Mouse (Mus musculus): ENCODE measurements at regions not wholly inside any gene's neighbourhood (a gene's known extent, or its start where the extent isn't known, plus 50 kb on each side); places are given as distances from the start of the nearest gene placed in this dataset.
A peak's percentile ranks its signal among the peaks of the same experiment; 100 is the strongest.
"Not testable (repeated sequence)": the region's sequence is repeated elsewhere in the genome, so short reads cannot be mapped to it uniquely, and the experiment has no call there.

- DNase-seq (ENCODE audit: low spot score) = no peak
- Histone ChIP-seq H3K27ac (ENCODE audit: low read depth, low read length) (no peak overlapping the region), H3K4me1 (replicated peaks; ENCODE audit: control insufficient read depth, insufficient read depth, low read length) (no peaks in the 10 kb centered on the region), H3K4me2 (ENCODE audit: low read depth, low read length, severe bottlenecking) (no peak overlapping the region), H3K27me3 (ENCODE audit: control insufficient read depth, insufficient read depth, low read length) (no peaks in the 10 kb centered on the region), H3K9me3 (ENCODE audit: control insufficient read depth, low read length) (no peaks in the 10 kb centered on the region), H3K9ac (ENCODE audit: low read length) (no peak overlapping the region), H3K36me3 (ENCODE audit: control insufficient read depth, insufficient read depth, low read length) (no peaks in the 10 kb centered on the region), H3K4me3 (ENCODE audit: low read depth, low read length) (no peak overlapping the region)
- WGBS = 72% methylated on average over 2 of the region's 2 CpGs
- ATAC-seq (replicated peaks; ENCODE audit: low FRiP score) = no peak
Observed at GRCm38 (mm10) chr11:22573166-22573565, 61.3 kb downstream of the Tmem17 start.

- ATAC-seq (replicated peaks; ENCODE audit: low FRiP score) (no peak), DNase-seq (ENCODE audit: low spot score) (no peak)
- Histone ChIP-seq H3K27ac (ENCODE audit: low read depth, low read length) (no peak overlapping the region), H3K9ac (ENCODE audit: low read length) (no peak overlapping the region), H3K27me3 (ENCODE audit: control insufficient read depth, insufficient read depth, low read length) (no peaks in the 10 kb centered on the region), H3K36me3 (ENCODE audit: control insufficient read depth, insufficient read depth, low read length) (no peaks in the 10 kb centered on the region), H3K4me2 (ENCODE audit: low read depth, low read length, severe bottlenecking) (no peak overlapping the region), H3K4me3 (ENCODE audit: low read depth, low read length) (no peak overlapping the region), H3K4me1 (replicated peaks; ENCODE audit: control insufficient read depth, insufficient read depth, low read length) (no peaks in the 10 kb centered on the region), H3K9me3 (ENCODE audit: control insufficient read depth, low read length) (no peaks in the 10 kb centered on the region)
- WGBS = 89% methylated on average over 3 of the region's 3 CpGs
Observed at GRCm38 (mm10) chr11:22573802-22574201, 61.9 kb downstream of the Tmem17 start.

- DNase-seq (ENCODE audit: low spot score) (no peak), ATAC-seq (replicated peaks; ENCODE audit: low FRiP score) (no peak)
- Histone ChIP-seq H3K9me3 (ENCODE audit: control insufficient read depth, low read length) (no peaks in the 10 kb centered on the region), H3K27ac (ENCODE audit: low read depth, low read length) (no peak overlapping the region), H3K4me3 (ENCODE audit: low read depth, low read length) (no peak overlapping the region), H3K4me1 (replicated peaks; ENCODE audit: control insufficient read depth, insufficient read depth, low read length) (no peaks in the 10 kb centered on the region), H3K27me3 (ENCODE audit: control insufficient read depth, insufficient read depth, low read length) (no peaks in the 10 kb centered on the region), H3K9ac (ENCODE audit: low read length) (no peak overlapping the region), H3K36me3 (ENCODE audit: control insufficient read depth, insufficient read depth, low read length) (no peaks in the 10 kb centered on the region), H3K4me2 (ENCODE audit: low read depth, low read length, severe bottlenecking) (no peak overlapping the region)
- 98% methylated on average over 2 of the region's 2 CpGs for WGBS
Observed at GRCm38 (mm10) chr11:22574506-22574905, 62.6 kb downstream of the Tmem17 start.

GRCm38 (mm10) chr11:22584100-22584487 is 72.2 kb downstream of the Tmem17 start:
- no peak overlapping the region; the same call in 1 of the 2 replicates for H3K27ac ChIP-seq (ENCODE audit: low read depth, low read length)
- ATAC-seq (replicated peaks; ENCODE audit: low FRiP score) (peak; percentile 67), DNase-seq (ENCODE audit: low spot score) (no peak)
- no peak overlapping the region for H3K4me3 ChIP-seq (ENCODE audit: low read depth, low read length)
- no peaks in the 10 kb centered on the region for H3K27me3 ChIP-seq (ENCODE audit: control insufficient read depth, insufficient read depth, low read length)
- no peaks in the 10 kb centered on the region for H3K9me3 ChIP-seq (ENCODE audit: control insufficient read depth, low read length)
- no peaks in the 10 kb centered on the region for H3K36me3 ChIP-seq (ENCODE audit: control insufficient read depth, insufficient read depth, low read length)
- WGBS = 40% methylated on average over 5 of the region's 5 CpGs
- no peak overlapping the region for H3K9ac ChIP-seq (ENCODE audit: low read length)
- H3K4me1 ChIP-seq (replicated peaks; ENCODE audit: control insufficient read depth, insufficient read depth, low read length) = peaks cover 7% of the 10 kb centered on the region; the same call in 1 of the 2 replicates
- no peak overlapping the region; the same call in 1 of the 2 replicates for H3K4me2 ChIP-seq (ENCODE audit: low read depth, low read length, severe bottlenecking)

- peak overlapping the region; percentile 41 for H3K4me2 ChIP-seq (ENCODE audit: low read depth, low read length, severe bottlenecking)
- peak overlapping the region; percentile 2; the same call in 1 of the 2 replicates for H3K27ac ChIP-seq (ENCODE audit: low read depth, low read length)
- no peaks in the 10 kb centered on the region for H3K36me3 ChIP-seq (ENCODE audit: control insufficient read depth, insufficient read depth, low read length)
- DNase-seq (ENCODE audit: low spot score) (peak; percentile 67), ATAC-seq (replicated peaks; ENCODE audit: low FRiP score) (peak; percentile 80)
- peaks cover 7% of the 10 kb centered on the region; the same call in 1 of the 2 replicates for H3K4me1 ChIP-seq (replicated peaks; ENCODE audit: control insufficient read depth, insufficient read depth, low read length)
- H3K27me3 ChIP-seq (ENCODE audit: control insufficient read depth, insufficient read depth, low read length) = no peaks in the 10 kb centered on the region
- H3K4me3 ChIP-seq (ENCODE audit: low read depth, low read length) = no peak overlapping the region
- 11% methylated on average over 14 of the region's 14 CpGs for WGBS
- peak overlapping the region; percentile 5 for H3K9ac ChIP-seq (ENCODE audit: low read length)
- H3K9me3 ChIP-seq (ENCODE audit: control insufficient read depth, low read length) = no peaks in the 10 kb centered on the region
Observed at GRCm38 (mm10) chr11:22584488-22585158, 72.7 kb downstream of the Tmem17 start.

GRCm38 (mm10) chr11:22587691-22588241 is 75.9 kb downstream of the Tmem17 start:
- WGBS = 63% methylated on average over 7 of the region's 7 CpGs
- DNase-seq (ENCODE audit: low spot score) = no peak
- H3K9me3 ChIP-seq (ENCODE audit: control insufficient read depth, low read length) = no peaks in the 10 kb centered on the region
- no peaks in the 10 kb centered on the region for H3K36me3 ChIP-seq (ENCODE audit: control insufficient read depth, insufficient read depth, low read length)
- no peaks in the 10 kb centered on the region for H3K27me3 ChIP-seq (ENCODE audit: control insufficient read depth, insufficient read depth, low read length)
- no peak overlapping the region for H3K4me2 ChIP-seq (ENCODE audit: low read depth, low read length, severe bottlenecking)
- H3K27ac ChIP-seq (ENCODE audit: low read depth, low read length) = no peak overlapping the region
- peaks cover 7% of the 10 kb centered on the region; the same call in 1 of the 2 replicates for H3K4me1 ChIP-seq (replicated peaks; ENCODE audit: control insufficient read depth, insufficient read depth, low read length)
- no peak overlapping the region for H3K9ac ChIP-seq (ENCODE audit: low read length)
- H3K4me3 ChIP-seq (ENCODE audit: low read depth, low read length) = no peak overlapping the region
- no peak for ATAC-seq (replicated peaks; ENCODE audit: low FRiP score)

GRCm38 (mm10) chr11:22588546-22588945 is 76.7 kb downstream of the Tmem17 start:
- DNase-seq (ENCODE audit: low spot score) (no peak), ATAC-seq (replicated peaks; ENCODE audit: low FRiP score) (no peak)
- Histone ChIP-seq H3K4me3 (ENCODE audit: low read depth, low read length) (no peak overlapping the region), H3K27ac (ENCODE audit: low read depth, low read length) (no peak overlapping the region), H3K27me3 (ENCODE audit: control insufficient read depth, insufficient read depth, low read length) (no peaks in the 10 kb centered on the region), H3K9ac (ENCODE audit: low read length) (no peak overlapping the region), H3K36me3 (ENCODE audit: control insufficient read depth, insufficient read depth, low read length) (no peaks in the 10 kb centered on the region), H3K4me2 (ENCODE audit: low read depth, low read length, severe bottlenecking) (no peak overlapping the region), H3K9me3 (ENCODE audit: control insufficient read depth, low read length) (no peaks in the 10 kb centered on the region), H3K4me1 (replicated peaks; ENCODE audit: control insufficient read depth, insufficient read depth, low read length) (peaks cover 7% of the 10 kb centered on the region; the same call in 1 of the 2 replicates)
- 20% methylated on average over 2 of the region's 2 CpGs for WGBS

GRCm38 (mm10) chr11:22589901-22590300 is 78.0 kb downstream of the Tmem17 start:
- 73% methylated on average over 2 of the region's 2 CpGs for WGBS
- Histone ChIP-seq H3K4me1 (replicated peaks; ENCODE audit: control insufficient read depth, insufficient read depth, low read length) (no peaks in the 10 kb centered on the region; the same call in 1 of the 2 replicates), H3K27ac (ENCODE audit: low read depth, low read length) (no peak overlapping the region), H3K36me3 (ENCODE audit: control insufficient read depth, insufficient read depth, low read length) (no peaks in the 10 kb centered on the region), H3K9me3 (ENCODE audit: control insufficient read depth, low read length) (no peaks in the 10 kb centered on the region), H3K9ac (ENCODE audit: low read length) (no peak overlapping the region), H3K4me2 (ENCODE audit: low read depth, low read length, severe bottlenecking) (no peak overlapping the region), H3K4me3 (ENCODE audit: low read depth, low read length) (no peak overlapping the region), H3K27me3 (ENCODE audit: control insufficient read depth, insufficient read depth, low read length) (no peaks in the 10 kb centered on the region)
- no peak for ATAC-seq (replicated peaks; ENCODE audit: low FRiP score)
- no peak for DNase-seq (ENCODE audit: low spot score)

GRCm38 (mm10) chr11:22591050-22591449 is 79.2 kb downstream of the Tmem17 start:
- H3K9me3 ChIP-seq (ENCODE audit: control insufficient read depth, low read length); DNase-seq (ENCODE audit: low spot score); H3K4me3 ChIP-seq (ENCODE audit: low read depth, low read length); H3K36me3 ChIP-seq (ENCODE audit: control insufficient read depth, insufficient read depth, low read length); H3K27ac ChIP-seq (ENCODE audit: low read depth, low read length); H3K4me1 ChIP-seq (replicated peaks; ENCODE audit: control insufficient read depth, insufficient read depth, low read length); H3K4me2 ChIP-seq (ENCODE audit: low read depth, low read length, severe bottlenecking); ATAC-seq (replicated peaks; ENCODE audit: low FRiP score); H3K9ac ChIP-seq (ENCODE audit: low read length); H3K27me3 ChIP-seq (ENCODE audit: control insufficient read depth, insufficient read depth, low read length): not testable (repeated sequence)
- WGBS = 96% methylated on average over 14 of the region's 14 CpGs

Data from forebrain, embryonic 11.5 days (tissue).